ENCODE assay signal across 8 mouse cellular contexts in genomic region chr1:36708626-36709025, GRCm38 (mm10). TPM values are rescaled to one million over a fixed set of nuclear protein-coding genes. Genes with fewer than 3 reads are reported as not detected.
DNase-seq lines count a peak whose midpoint lies in the region; ATAC-seq lines count a peak whose summit lies in the region.

No protein-coding gene starts in this region.

- peak overlapping the region; percentile 91 to 93 for H3K4me3 ChIP-seq in heart, embryonic 14.5 days (ENCODE audit: control insufficient read depth in 1 of 2, insufficient read depth in 1 of 2, low read depth in 1 of 2, low read length in 2 of 2)
- peak overlapping the region; percentile 92 for H3K4me3 ChIP-seq in hindbrain, embryonic 11.5 days (ENCODE audit: low read depth, low read length)
- H3K4me3 ChIP-seq in midbrain, embryonic 10.5 days, result peak overlapping the region; percentile 78

- H3K9ac ChIP-seq in heart, embryonic 14.5 days (ENCODE audit: low read length), result peak overlapping the region; percentile 91
- H3K9ac ChIP-seq in hindbrain, embryonic 11.5 days (ENCODE audit: low read depth, low read length), result peak overlapping the region; percentile 94

- H3K4me1 ChIP-seq in heart, embryonic 14.5 days (ENCODE audit: control insufficient read depth in 2 of 2, insufficient read depth in 2 of 2, low read length in 2 of 2), result peaks cover 4 to 22% of the 10 kb centered on the region in 2 experiments
- H3K4me1 ChIP-seq in hindbrain, embryonic 11.5 days (replicated peaks; ENCODE audit: control insufficient read depth, insufficient read depth, low read length), result peaks cover 5% of the 10 kb centered on the region; the same call in 1 of the 2 replicates
- peaks cover 17% of the 10 kb centered on the region for H3K4me1 ChIP-seq in midbrain, embryonic 10.5 days

- peaks cover 40% of the 10 kb centered on the region for H3K36me3 ChIP-seq in heart, embryonic 14.5 days (ENCODE audit: control insufficient read depth, insufficient read depth, low read length)
- H3K36me3 ChIP-seq in hindbrain, embryonic 11.5 days (ENCODE audit: control insufficient read depth, insufficient read depth, low read length), result peaks cover 5% of the 10 kb centered on the region; the same call in 1 of the 2 replicates
- H3K36me3 ChIP-seq in midbrain, embryonic 10.5 days, result peaks cover 45% of the 10 kb centered on the region

- DNase-seq in heart, adult 8-10 months (ENCODE audit: low spot score), result no peak
- peak; percentile 47 for DNase-seq in MN1 (ENCODE audit: low spot score)
- no peak for DNase-seq in hindbrain, embryonic 11.5 days (ENCODE audit: low spot score)
- no peak for DNase-seq in midbrain, embryonic 10.5 days (ENCODE audit: low spot score)
- DNase-seq in right cerebral cortex, postnatal 14 days, result no peak
- DNase-seq in thymus, postnatal 14 days, result no peak
- DNase-seq in embryo, embryonic 10.5 days (ENCODE audit: low spot score), result no peak

- no peaks in the 10 kb centered on the region for H3K27me3 ChIP-seq in heart, embryonic 14.5 days (ENCODE audit: control insufficient read depth, insufficient read depth, low read length)
- H3K27me3 ChIP-seq in hindbrain, embryonic 11.5 days (ENCODE audit: control insufficient read depth, insufficient read depth, low read length), result no peaks in the 10 kb centered on the region
- H3K27me3 ChIP-seq in midbrain, embryonic 10.5 days (ENCODE audit: low read depth, poor library complexity, severe bottlenecking), result no peaks in the 10 kb centered on the region

- ATAC-seq in heart, embryonic 14.5 days (ENCODE audit: insufficient number of reproducible peaks, insufficient read depth, low FRiP score, low read depth), result no peak
- no peak for ATAC-seq in hindbrain, embryonic 11.5 days (ENCODE audit: low FRiP score)

- 0 out of 2 replicates have a peak, but pooled peaks cover under 1% of the 10 kb centered on the region for H3K9me3 ChIP-seq in heart, embryonic 14.5 days (ENCODE audit: control insufficient read depth, low read length)
- H3K9me3 ChIP-seq in hindbrain, embryonic 11.5 days (ENCODE audit: control insufficient read depth, low read length), result no peaks in the 10 kb centered on the region
- no peaks in the 10 kb centered on the region for H3K9me3 ChIP-seq in midbrain, embryonic 10.5 days (replicated peaks)

- H3K27ac ChIP-seq in heart, embryonic 14.5 days (replicated peaks in 1 of 2; ENCODE audit: control insufficient read depth in 1 of 2, insufficient read depth in 1 of 2, low read depth in 2 of 2, low read length in 2 of 2), result peak overlapping the region in 1 of 2 experiments; percentile 85; a peak in 2 of 4 replicates
- no peak overlapping the region; the same call in 1 of the 2 replicates for H3K27ac ChIP-seq in hindbrain, embryonic 11.5 days (ENCODE audit: low read depth, low read length)
- peak overlapping the region; percentile 91 for H3K27ac ChIP-seq in midbrain, embryonic 10.5 days (replicated peaks)

- 80% methylated on average over 1 of the region's 1 CpGs for WGBS in heart, embryonic 14.5 days
- 100% methylated on average over 1 of the region's 1 CpGs for WGBS in hindbrain, embryonic 11.5 days
- 81% methylated on average over 1 of the region's 1 CpGs for WGBS in midbrain, embryonic 10.5 days

- peak overlapping the region; percentile 85 for H3K4me2 ChIP-seq in heart, embryonic 14.5 days (ENCODE audit: low read length)
- peak overlapping the region; percentile 77 for H3K4me2 ChIP-seq in hindbrain, embryonic 11.5 days (replicated peaks; ENCODE audit: low read depth, low read length)

RNA-seq across cellular contexts. Expression of gene 4933424G06Rik, which starts 1.3 kb away (rescaled TPM):
- 0.18 TPM in 1 of 2 replicates, not detected in the other for polyA plus RNA-seq in heart, embryonic 14.5 days (2014; fragmentation: Nextera tagmentation; extraction: Ambion mirVana)
- not detected for total RNA-seq in heart, adult 8-10 months (2022)
- 0.19 and 0.22 TPM in 2 replicates for polyA plus RNA-seq in hindbrain, embryonic 11.5 days (2014; fragmentation: Nextera tagmentation; extraction: Ambion mirVana)
- 0.10 and 0.24 TPM in 2 replicates for polyA plus RNA-seq in midbrain, embryonic 10.5 days (2016; fragmentation: Nextera tagmentation; extraction: Ambion mirVana)

RNA-seq across cellular contexts. Expression of gene Actr1b, which starts 5.6 kb away (rescaled TPM):
- polyA plus RNA-seq in heart, embryonic 14.5 days (2014; fragmentation: Nextera tagmentation; extraction: Ambion mirVana), result 74.4 and 79.1 TPM in 2 replicates
- total RNA-seq in heart, adult 8-10 months (2022), result 10 to 100 TPM; 84.9 to 97.9 (median 92.4) TPM
- polyA plus RNA-seq in hindbrain, embryonic 11.5 days (2014; fragmentation: Nextera tagmentation; extraction: Ambion mirVana), result 84.9 and 97.5 TPM in 2 replicates
- 142 and 145 TPM in 2 replicates for polyA plus RNA-seq in midbrain, embryonic 10.5 days (2016; fragmentation: Nextera tagmentation; extraction: Ambion mirVana)

RNA-seq across cellular contexts. Expression of gene Cox5b, which starts 17.4 kb away (rescaled TPM):
- 1,570 and 1,612 TPM in 2 replicates for polyA plus RNA-seq in heart, embryonic 14.5 days (2014; fragmentation: Nextera tagmentation; extraction: Ambion mirVana)
- 1,000 to 10,000 TPM; 1,794 to 2,512 (median 2,152) TPM for total RNA-seq in heart, adult 8-10 months (2022)
- polyA plus RNA-seq in hindbrain, embryonic 11.5 days (2014; fragmentation: Nextera tagmentation; extraction: Ambion mirVana), result 510 and 530 TPM in 2 replicates
- 531 and 539 TPM in 2 replicates for polyA plus RNA-seq in midbrain, embryonic 10.5 days (2016; fragmentation: Nextera tagmentation; extraction: Ambion mirVana)

RNA-seq across cellular contexts. Expression of gene Fam178b, which starts 25.6 kb away (rescaled TPM):
- 1.8 and 3.1 TPM in 2 replicates for polyA plus RNA-seq in heart, embryonic 14.5 days (2014; fragmentation: Nextera tagmentation; extraction: Ambion mirVana)
- total RNA-seq in heart, adult 8-10 months (2022), result under 1 TPM in 2 of 4 experiments, not detected in 2; 0.44 to 0.62 TPM
- 0.52 and 0.53 TPM in 2 replicates for polyA plus RNA-seq in hindbrain, embryonic 11.5 days (2014; fragmentation: Nextera tagmentation; extraction: Ambion mirVana)
- polyA plus RNA-seq in midbrain, embryonic 10.5 days (2016; fragmentation: Nextera tagmentation; extraction: Ambion mirVana), result 0.33 and 0.50 TPM in 2 replicates

RNA-seq across cellular contexts. Expression of gene Zap70, which starts 53.0 kb away (rescaled TPM):
- polyA plus RNA-seq in heart, embryonic 14.5 days (2014; fragmentation: Nextera tagmentation; extraction: Ambion mirVana), result 0.20 and 0.23 TPM in 2 replicates
- under 1 TPM in 2 of 4 experiments, not detected in 2; 0.20 to 0.78 TPM for total RNA-seq in heart, adult 8-10 months (2022)
- 0.15 and 0.39 TPM in 2 replicates for polyA plus RNA-seq in hindbrain, embryonic 11.5 days (2014; fragmentation: Nextera tagmentation; extraction: Ambion mirVana)
- 0.26 and 0.43 TPM in 2 replicates for polyA plus RNA-seq in midbrain, embryonic 10.5 days (2016; fragmentation: Nextera tagmentation; extraction: Ambion mirVana)
